Mouse (Mus musculus): Measurements from ENCODE around the gene Larp4b.
"Not testable (repeated sequence)": the region's sequence is repeated elsewhere in the genome, so short reads cannot be mapped to it uniquely, and the experiment has no call there.

Gene Larp4b

DNA sequence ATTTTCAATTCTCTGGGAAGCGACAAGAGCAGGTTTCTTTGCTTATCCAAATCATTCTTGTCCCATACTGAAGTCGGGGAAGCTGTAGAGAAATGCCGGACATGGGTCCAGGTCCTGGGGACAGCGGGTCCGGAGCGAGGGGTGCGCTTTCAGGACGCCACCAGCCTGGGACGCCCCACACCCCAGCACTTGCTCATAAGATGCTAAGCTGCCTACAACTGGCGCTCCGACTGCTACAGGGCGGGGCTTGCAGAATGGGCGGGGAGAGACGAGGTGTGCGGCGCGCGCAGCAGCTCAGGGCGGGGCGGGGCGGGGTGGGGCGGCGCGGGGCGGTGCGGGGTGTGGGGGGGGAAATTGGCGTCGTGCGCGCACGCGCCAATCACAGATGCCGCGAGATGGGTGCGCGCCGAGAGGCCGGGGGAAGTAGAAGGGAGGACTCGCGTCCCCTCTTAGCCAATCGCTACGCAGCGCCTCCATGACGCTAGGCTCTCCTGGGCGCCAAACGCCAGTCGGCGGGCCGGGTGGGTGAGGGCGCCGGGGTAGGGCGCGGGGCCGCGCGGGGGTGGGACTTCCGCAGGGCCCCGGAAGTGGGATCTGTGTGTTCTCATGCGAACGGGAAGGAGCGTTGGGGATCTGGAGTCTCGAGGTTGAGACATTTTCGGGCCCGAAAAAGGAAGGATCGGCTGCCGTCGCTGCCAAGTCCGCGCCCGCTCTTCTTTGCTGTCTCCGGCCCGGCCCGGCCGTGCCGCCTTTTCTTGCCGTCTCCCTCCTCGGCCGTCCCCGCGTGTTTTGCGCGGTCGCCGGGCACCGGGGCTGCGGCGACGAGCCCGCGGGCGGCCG, at the start of gene Larp4b:
Gene Larp4b, plus strand, starts transcription at position 566 of the 840 bp plus-strand sequence.
- DNase-seq: peak; percentile 96

DNA sequence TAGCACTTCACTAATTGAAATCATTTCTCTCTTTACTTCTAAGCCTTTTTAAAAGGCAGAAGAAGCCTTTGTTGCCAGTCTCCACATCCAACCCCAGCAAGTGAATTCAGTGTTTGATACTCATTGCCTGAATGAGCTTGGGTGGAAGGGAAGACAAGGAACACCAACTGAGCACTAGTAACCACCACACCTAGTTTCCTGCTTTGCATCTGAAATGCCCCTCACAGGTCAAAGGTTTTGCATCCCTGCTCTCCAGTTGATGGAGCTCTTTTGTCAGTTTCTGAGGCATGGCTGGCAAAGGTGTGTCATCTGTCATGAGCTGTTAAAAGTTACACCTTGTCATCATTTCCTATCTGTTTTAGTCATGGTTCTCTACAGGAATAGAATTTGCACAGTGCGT, 49.0 kb upstream of the Larp4b start:
- DNase-seq: no peak

GRCm38 (mm10) chr13:9052049-9052691, 41.5 kb upstream of the Larp4b start:
- DNase-seq: not testable (repeated sequence)

- DNase-seq: no peak
Observed at GRCm38 (mm10) chr13:9057277-9057676, 36.4 kb upstream of the Larp4b start.

- no peak for DNase-seq
Observed at GRCm38 (mm10) chr13:9058706-9059105, 35.0 kb upstream of the Larp4b start.

- DNase-seq: no peak
Observed at GRCm38 (mm10) chr13:9061394-9061793, 32.3 kb upstream of the Larp4b start.

- no peak for DNase-seq
Observed at GRCm38 (mm10) chr13:9064196-9064595, 29.5 kb upstream of the Larp4b start.

DNA sequence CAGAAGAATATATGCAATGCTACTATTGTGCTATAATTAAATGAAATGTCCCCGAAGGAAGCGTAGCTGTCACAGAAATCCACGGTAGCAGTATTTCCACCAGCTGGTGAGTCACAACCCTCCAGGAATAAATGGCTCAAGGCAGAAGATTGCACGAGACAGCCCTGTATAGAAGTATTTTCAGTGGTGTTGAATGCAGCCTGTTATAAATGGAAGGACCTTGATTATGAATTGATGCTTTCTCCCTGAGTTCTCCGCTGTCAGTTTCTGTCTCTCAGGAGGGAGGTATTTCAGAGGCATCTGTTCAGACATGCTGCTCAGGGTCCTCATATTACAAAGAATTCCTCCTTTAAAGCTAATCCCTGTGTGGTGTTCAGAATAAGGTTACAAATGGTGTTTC, 27.6 kb upstream of the Larp4b start:
- no peak for DNase-seq

- DNase-seq: no peak
Observed at GRCm38 (mm10) chr13:9071008-9071407, 22.7 kb upstream of the Larp4b start.

DNA sequence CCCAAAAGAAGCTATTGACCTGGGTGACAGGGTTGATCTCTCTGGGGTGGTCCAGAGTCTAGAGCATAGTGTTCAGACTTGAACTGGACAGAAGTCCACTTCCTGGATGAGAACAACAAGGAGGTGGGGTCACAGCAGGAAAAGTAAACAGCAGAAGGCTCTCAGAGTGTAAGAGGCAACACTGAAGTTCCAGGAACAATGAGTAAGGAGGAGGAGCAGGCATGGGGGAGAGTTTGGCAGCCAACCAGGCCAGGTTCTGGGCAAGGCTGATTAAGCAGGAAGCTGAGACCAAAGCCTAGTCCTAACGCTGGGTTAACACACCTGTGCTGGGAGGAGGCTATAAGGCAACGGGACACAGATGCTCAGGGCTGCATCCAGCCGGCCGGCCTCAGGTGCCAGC, 19.9 kb upstream of the Larp4b start:
- no peak for DNase-seq

DNA sequence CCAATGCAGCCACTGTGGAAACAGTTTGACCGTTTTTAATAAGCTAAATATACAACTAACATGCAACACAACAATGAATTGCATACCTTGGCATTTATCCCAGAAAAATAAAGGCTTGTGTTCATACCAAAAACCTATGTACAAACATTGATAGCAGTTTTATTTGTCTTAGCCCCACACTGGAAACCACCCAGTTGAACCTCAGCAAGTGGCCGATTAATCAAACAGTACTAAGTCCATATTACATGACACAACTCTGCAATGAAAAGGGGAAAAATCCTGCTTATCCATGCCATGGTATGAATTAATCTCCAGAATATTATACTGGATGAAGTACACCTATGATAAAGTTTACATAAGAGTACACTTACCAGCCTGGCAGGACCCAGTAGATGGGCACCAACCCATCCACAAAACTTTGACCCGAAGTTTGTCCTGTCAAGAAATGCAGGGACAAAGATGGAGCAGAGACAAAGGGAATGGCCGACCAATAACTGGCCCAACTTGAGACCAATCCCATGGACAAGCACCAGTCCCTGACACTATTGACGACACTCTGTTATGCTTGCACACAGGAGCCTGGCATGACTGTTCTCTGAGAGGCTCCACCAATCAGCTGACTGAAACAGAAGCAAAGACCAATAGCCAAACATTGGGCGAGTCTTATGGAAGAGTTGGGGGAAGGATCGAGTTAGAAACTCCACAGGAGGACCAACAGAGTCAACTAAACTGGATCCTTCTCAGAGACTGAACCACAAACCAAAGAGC, 17.7 kb upstream of the Larp4b start:
- no peak for DNase-seq

DNA sequence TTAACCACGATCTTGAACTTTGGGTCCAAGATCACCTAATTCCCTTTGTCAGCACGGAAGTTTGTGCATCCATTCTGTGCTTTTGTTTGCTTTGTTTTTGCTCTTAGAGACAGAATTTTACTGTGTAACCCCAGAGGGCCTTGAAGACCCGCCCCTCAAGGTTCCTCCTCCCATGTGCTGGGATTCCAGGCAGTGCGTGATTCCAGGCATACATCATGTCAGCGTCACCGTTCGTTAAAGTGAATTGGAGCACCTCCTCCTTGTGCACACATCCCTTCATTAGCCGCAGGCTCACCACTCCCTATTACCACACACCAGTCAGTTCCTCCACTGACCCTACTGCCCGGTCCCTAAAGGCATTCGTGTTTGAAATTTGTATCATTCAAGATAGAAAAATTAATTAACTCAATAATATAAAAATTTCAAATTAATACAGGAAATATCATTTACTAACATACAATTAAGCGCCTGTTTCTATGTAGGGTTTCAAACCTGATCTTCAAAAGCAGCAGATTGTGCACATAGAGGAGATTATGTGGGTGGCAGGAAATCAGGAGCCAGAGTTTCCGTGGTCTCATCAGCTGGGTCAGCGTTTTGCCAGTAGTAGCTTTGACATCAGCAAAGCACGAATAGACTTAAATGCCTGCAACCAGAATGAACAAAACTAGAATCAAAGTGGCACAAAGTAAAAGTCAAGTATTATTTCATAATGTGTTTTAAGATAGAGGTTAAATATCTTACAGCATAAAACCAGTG, 11.4 kb upstream of the Larp4b start:
- no peak for DNase-seq

DNA sequence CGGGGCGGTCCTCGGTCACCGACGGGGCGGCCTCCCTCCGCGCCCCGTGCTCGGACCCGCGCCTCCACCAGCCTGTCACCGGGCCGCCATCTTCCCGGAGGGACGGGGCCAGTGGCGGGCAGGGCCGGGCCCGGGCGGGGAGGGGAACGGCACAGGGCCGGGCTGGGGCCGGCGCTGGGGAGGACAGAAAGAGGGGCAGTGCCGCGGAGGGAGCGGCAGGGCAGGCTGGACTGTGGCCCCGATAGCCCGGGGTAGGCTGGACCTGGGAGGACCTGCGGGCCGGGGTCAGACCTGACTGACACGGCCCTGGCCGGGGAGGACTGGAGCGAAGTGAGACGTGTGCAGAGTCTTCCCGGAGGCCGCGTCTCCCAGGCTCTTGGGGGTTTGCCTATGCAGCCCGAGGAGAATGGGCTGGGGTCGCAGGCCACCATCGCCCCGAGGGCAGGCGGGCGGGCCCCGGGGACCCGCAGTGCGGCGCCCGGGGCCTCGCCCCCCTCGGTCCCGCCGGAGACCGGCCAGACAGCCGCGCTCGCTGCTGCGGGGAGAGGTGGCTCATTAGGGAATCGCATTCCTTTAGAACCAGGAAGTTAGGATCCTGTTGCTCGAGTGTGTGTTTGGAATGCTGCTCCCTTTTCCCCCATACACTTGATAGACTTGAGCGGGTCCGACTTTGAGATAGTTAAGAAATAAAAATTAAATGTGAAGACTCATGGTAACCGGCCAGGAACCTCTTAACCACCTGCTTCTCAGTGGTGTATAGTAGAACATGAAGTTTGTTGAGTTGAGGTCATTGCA, 702 bp downstream of the Larp4b start:
- DNase-seq: peak; percentile 35

- DNase-seq: no peak
Observed at GRCm38 (mm10) chr13:9099289-9099688, 5.6 kb downstream of the Larp4b start.

- no peak for DNase-seq
Observed at GRCm38 (mm10) chr13:9100517-9100916, 6.8 kb downstream of the Larp4b start.

- no peak for DNase-seq
Observed at GRCm38 (mm10) chr13:9106246-9106645, 12.6 kb downstream of the Larp4b start.

DNA sequence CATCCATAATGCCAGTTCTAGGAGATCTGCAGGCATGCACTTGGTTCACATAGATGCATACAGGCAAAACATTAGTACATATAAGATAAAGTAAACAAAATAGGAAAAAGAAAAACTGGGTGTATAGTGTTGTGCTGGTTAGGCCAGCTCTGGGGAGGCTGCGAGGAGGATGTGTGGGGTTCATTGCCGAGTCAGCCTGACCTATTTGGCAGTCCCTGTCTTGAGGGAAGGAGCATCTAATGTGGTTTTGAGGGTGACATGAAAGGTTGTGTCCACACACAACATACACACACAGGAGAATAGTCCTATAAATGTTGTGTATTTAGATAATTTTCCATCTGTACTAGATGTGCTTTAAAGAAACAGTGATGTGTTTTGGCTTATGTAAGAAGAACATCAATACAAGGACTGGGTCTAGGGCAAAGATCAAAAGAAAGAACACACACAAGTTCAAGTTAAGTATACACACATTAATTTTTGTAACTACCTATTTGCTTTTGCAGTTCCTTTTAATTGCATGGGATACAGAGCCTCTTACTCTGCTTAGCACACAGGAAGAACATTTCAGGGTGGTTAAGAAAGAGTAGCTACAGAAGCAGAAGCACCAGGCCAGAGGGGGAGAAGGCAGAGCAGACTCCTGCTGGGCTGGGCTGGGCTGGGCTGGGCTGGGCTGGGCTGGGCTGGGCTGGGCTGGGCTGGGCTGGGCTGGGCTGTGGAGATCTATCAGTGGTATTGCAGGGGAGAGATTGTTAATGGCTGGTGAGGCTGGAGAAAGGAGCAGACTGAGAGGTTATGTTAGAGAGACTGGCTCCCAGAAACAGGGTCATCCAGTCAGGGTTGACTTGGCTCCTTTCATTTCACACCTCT, 13.5 kb downstream of the Larp4b start:
- DNase-seq: no peak

- no peak for DNase-seq
Observed at GRCm38 (mm10) chr13:9113735-9114134, 20.1 kb downstream of the Larp4b start.

DNA sequence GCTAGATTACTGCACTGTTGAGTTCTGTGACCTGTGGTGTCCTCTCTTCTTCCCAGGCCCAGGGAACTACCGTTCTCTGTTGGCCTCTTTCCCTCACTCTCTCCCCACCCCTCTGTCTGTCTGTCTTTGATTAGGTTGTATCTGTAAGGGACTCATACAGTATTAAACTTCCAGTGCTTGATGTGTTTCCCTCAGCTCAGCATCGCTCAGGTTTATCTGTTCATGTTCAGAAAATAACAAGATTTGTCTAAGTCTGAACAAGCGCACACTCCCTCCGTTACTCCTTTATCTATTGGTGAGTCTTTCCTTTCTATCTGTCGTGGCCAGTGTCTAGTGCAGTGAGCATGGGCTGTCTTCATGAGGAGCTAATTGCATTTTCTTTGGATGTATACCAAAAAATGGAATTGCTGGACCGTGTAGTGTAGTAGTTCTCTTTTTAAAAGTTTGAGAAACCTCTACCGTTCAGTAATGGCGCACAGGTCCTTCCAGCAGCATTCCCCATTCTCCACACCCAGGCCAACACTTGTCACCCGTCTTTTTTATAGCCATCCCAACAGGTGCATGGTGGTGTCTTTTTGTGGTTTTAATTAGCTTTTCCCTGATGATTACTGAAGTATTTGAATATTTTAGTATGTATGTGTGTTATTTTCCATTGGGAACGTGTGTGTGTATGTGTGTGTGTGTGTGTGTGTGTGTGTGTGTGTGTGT, 27.3 kb downstream of the Larp4b start:
- no peak for DNase-seq

DNA sequence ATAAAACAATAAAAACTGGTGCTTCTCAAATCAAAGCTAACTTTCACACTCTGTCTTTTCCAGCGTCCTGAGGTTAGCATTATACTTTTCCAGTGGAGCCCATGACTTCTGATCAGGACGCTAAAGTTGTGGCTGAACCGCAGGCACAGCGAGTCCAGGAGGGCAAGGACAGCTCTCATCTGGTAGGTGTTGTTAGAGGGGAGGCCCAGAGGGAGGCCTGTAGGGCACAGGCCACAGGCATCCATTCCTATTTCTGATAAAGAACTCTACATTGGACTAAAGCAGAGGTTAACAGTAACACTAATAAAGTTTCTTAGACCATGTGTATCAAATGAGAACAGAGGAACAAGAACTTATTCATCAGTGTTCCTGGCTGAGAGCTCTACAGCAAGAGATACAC, 28.4 kb downstream of the Larp4b start:
- DNase-seq: no peak
